9 mouse cellular contexts compared by ENCODE assay signal in the genomic region with DNA sequence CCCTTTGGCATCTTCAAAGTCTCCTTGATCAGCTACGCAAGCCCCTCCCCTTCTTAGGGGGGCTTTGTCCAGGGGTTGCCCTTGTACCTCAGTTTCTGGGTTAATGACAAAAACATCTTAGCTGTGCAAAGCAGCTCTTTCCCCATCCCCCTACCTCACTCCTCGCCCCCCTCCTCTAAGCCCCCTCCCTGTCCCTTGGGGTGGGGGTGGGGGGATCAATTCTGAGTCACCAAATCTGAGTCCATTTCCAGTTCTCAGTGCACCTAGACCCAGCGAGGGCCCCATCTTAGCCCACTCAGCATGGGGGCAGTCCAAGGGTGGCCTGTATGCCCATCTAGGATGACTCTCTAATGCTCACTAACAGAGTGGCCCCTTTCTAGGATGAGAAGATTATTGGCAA. TPM values are rescaled to one million over a fixed set of nuclear protein-coding genes. Genes with fewer than 3 reads are reported as not detected.
DNase-seq lines count a peak whose midpoint lies in the region; ATAC-seq and TF ChIP-seq lines count a peak whose summit lies in the region.
"Had no signal": no experiment of that assay in that cellular context is flagged by ENCODE, and none has a peak within 500 bp of the region (broad histone marks: within the 10 kb centered on the region; RNA-seq: fewer than 3 reads in every experiment).

No protein-coding gene starts in this region.

- no peak overlapping the region for H3K27ac ChIP-seq in neural tube, embryonic 11.5 days (ENCODE audit: low read depth, low read length)
- no peak overlapping the region for H3K27ac ChIP-seq in liver, embryonic 14.5 days
- H3K27ac ChIP-seq: heart, adult 2 months had no signal

- H3K36me3 ChIP-seq in neural tube, embryonic 11.5 days (ENCODE audit: control insufficient read depth, insufficient read depth, low read length) = peaks cover 8% of the 10 kb centered on the region; the same call in 1 of the 2 replicates
- H3K36me3 ChIP-seq in liver, embryonic 14.5 days (replicated peaks; ENCODE audit: control insufficient read depth, insufficient read depth, low read depth) = no peaks in the 10 kb centered on the region

- no peaks in the 10 kb centered on the region for H3K27me3 ChIP-seq in neural tube, embryonic 11.5 days (ENCODE audit: control insufficient read depth, insufficient read depth, low read length)
- H3K27me3 ChIP-seq in liver, embryonic 14.5 days (ENCODE audit: control insufficient read depth, insufficient read depth, low read length) = no peaks in the 10 kb centered on the region; the same call in 1 of the 2 replicates

- no peak for TF ChIP-seq EP300 in liver, embryonic 14.5 days (IDR thresholded peaks at IDR 0.05; ENCODE audit: low read depth)

- no peaks in the 10 kb centered on the region for H3K9me3 ChIP-seq in neural tube, embryonic 11.5 days (ENCODE audit: control insufficient read depth, low read length)
- H3K9me3 ChIP-seq in liver, embryonic 14.5 days (ENCODE audit: control insufficient read depth, low read length) = no peaks in the 10 kb centered on the region

- ATAC-seq in cerebellum, adult (ENCODE audit: insufficient number of reproducible peaks, low FRiP score, low TSS enrichment) = no peak
- no peak for ATAC-seq in neural tube, embryonic 11.5 days (ENCODE audit: insufficient read depth, low FRiP score, low TSS enrichment)
- ATAC-seq in liver, embryonic 14.5 days (ENCODE audit: insufficient read depth) = no peak
- ATAC-seq in megakaryocyte-erythroid progenitor cell, adult 5-6 weeks (replicated peaks; ENCODE audit: low FRiP score, low TSS enrichment, poor library complexity, severe bottlenecking) = no peak

- peak; percentile 69 for DNase-seq in cerebellum, adult 9-10 months
- no peak for DNase-seq in neural tube, embryonic 11.5 days (ENCODE audit: low spot score)
- no peak for DNase-seq in neural tube, embryonic 10.5 days (ENCODE audit: extremely low spot score, low spot score)
- DNase-seq in liver, embryonic 14.5 days (ENCODE audit: low read depth in 3 of 3, low spot score in 3 of 3) = no peak
- DNase-seq in layer of hippocampus, adult 18-20 months (ENCODE audit: low spot score in 2 of 2) = no peak
- no peak for DNase-seq in spleen, adult 18-20 months

- H3K4me2 ChIP-seq in neural tube, embryonic 11.5 days (ENCODE audit: low read depth) = peak overlapping the region; percentile 88
- H3K4me2 ChIP-seq in liver, embryonic 14.5 days (ENCODE audit: low read depth) = peak overlapping the region; percentile 86

- WGBS in neural tube, embryonic 11.5 days = 48% methylated on average over 3 of the region's 3 CpGs
- WGBS in liver, embryonic 14.5 days (ENCODE audit: insufficient replicate concordance) = 78% methylated on average over 3 of the region's 3 CpGs

- peak overlapping the region; percentile 56 for H3K4me3 ChIP-seq in neural tube, embryonic 11.5 days (ENCODE audit: low read depth, low read length)
- H3K4me3 ChIP-seq in liver, embryonic 14.5 days (ENCODE audit: insufficient read depth in 1 of 2, low read depth in 2 of 2, low read length in 2 of 2) = no peak overlapping the region

- peaks cover 8% of the 10 kb centered on the region; the same call in 1 of the 2 replicates for H3K4me1 ChIP-seq in neural tube, embryonic 11.5 days (ENCODE audit: control insufficient read depth, insufficient read depth, low read length)
- peaks cover 9 to 13% of the 10 kb centered on the region in 2 experiments for H3K4me1 ChIP-seq in liver, embryonic 14.5 days (replicated peaks; ENCODE audit: control insufficient read depth in 2 of 2, insufficient read depth in 2 of 2, low read length in 1 of 2)

- peak overlapping the region; percentile 92 for H3K9ac ChIP-seq in neural tube, embryonic 11.5 days (ENCODE audit: low read length)
- no peak overlapping the region for H3K9ac ChIP-seq in liver, embryonic 14.5 days (replicated peaks)

- no peak for TF ChIP-seq CTCF in liver, embryonic 14.5 days (IDR thresholded peaks at IDR 0.05; ENCODE audit: low read depth)

RNA-seq across cellular contexts. Expression of a gene that starts 1.7 kb away (rescaled TPM):
- polyA plus RNA-seq in neural tube, embryonic 11.5 days (2014; fragmentation: Nextera tagmentation; extraction: Ambion mirVana) = 21.1 and 24.5 TPM in 2 replicates
- polyA plus RNA-seq in liver, embryonic 14.5 days (2012; rRNA removed) = 2.2 TPM in 2 replicates
- 1.7 and 2.0 TPM in 2 replicates for polyA plus RNA-seq in liver, embryonic 14.5 days (2014; fragmentation: Nextera tagmentation; extraction: Ambion mirVana)
- total RNA-seq in layer of hippocampus, adult 18-20 months (2021) = 10 to 100 TPM; 23.5 to 24.8 TPM
- 8.3 and 12.1 TPM in 2 replicates for total RNA-seq in megakaryocyte-erythroid progenitor cell, adult 5-6 weeks (2014; fragmentation: Nextera tagmentation)
- total RNA-seq in megakaryocyte-erythroid progenitor cell, adult 5-6 weeks (2017) = 1.9 and 3.2 TPM in 2 replicates

RNA-seq across cellular contexts. Expression of a gene that starts 8.0 kb away (rescaled TPM):
- 2.1 and 2.9 TPM in 2 replicates for polyA plus RNA-seq in neural tube, embryonic 11.5 days (2014; fragmentation: Nextera tagmentation; extraction: Ambion mirVana)
- 1.4 and 1.5 TPM in 2 replicates for polyA plus RNA-seq in liver, embryonic 14.5 days (2012; rRNA removed)
- polyA plus RNA-seq in liver, embryonic 14.5 days (2014; fragmentation: Nextera tagmentation; extraction: Ambion mirVana) = 1.4 and 1.6 TPM in 2 replicates
- 10 to 100 TPM; 17.4 TPM for total RNA-seq in layer of hippocampus, adult 18-20 months (2021)
- 3.8 and 5.0 TPM in 2 replicates for total RNA-seq in megakaryocyte-erythroid progenitor cell, adult 5-6 weeks (2014; fragmentation: Nextera tagmentation)
- total RNA-seq in megakaryocyte-erythroid progenitor cell, adult 5-6 weeks (2017) = 3.5 and 4.6 TPM in 2 replicates

RNA-seq across cellular contexts. Expression of a gene that starts 17.4 kb away (rescaled TPM):
- polyA plus RNA-seq in neural tube, embryonic 11.5 days (2014; fragmentation: Nextera tagmentation; extraction: Ambion mirVana) = 0.46 and 0.76 TPM in 2 replicates
- 0.02 TPM in 2 replicates for polyA plus RNA-seq in liver, embryonic 14.5 days (2012; rRNA removed)
- polyA plus RNA-seq in liver, embryonic 14.5 days (2014; fragmentation: Nextera tagmentation; extraction: Ambion mirVana) = not detected in 2 replicates
- 1 to 10 TPM; 2.8 to 3.2 TPM for total RNA-seq in layer of hippocampus, adult 18-20 months (2021)
- not detected in 2 replicates for total RNA-seq in megakaryocyte-erythroid progenitor cell, adult 5-6 weeks (2014; fragmentation: Nextera tagmentation)
- not detected in 2 replicates for total RNA-seq in megakaryocyte-erythroid progenitor cell, adult 5-6 weeks (2017)

RNA-seq across cellular contexts. Expression of a gene that starts 22.9 kb away (rescaled TPM):
- 6.5 and 7.2 TPM in 2 replicates for polyA plus RNA-seq in neural tube, embryonic 11.5 days (2014; fragmentation: Nextera tagmentation; extraction: Ambion mirVana)
- 0.45 and 0.60 TPM in 2 replicates for polyA plus RNA-seq in liver, embryonic 14.5 days (2012; rRNA removed)
- 0.49 and 0.56 TPM in 2 replicates for polyA plus RNA-seq in liver, embryonic 14.5 days (2014; fragmentation: Nextera tagmentation; extraction: Ambion mirVana)
- 10 to 100 TPM; 71.6 to 76.8 TPM for total RNA-seq in layer of hippocampus, adult 18-20 months (2021)
- total RNA-seq in megakaryocyte-erythroid progenitor cell, adult 5-6 weeks (2014; fragmentation: Nextera tagmentation) = 1.3 and 2.3 TPM in 2 replicates
- total RNA-seq in megakaryocyte-erythroid progenitor cell, adult 5-6 weeks (2017) = 0.66 and 1.9 TPM in 2 replicates

RNA-seq across cellular contexts. Expression of a gene that starts 47.7 kb away (rescaled TPM):
- polyA plus RNA-seq in neural tube, embryonic 11.5 days (2014; fragmentation: Nextera tagmentation; extraction: Ambion mirVana) = 294 and 297 TPM in 2 replicates
- 70.6 and 93.8 TPM in 2 replicates for polyA plus RNA-seq in liver, embryonic 14.5 days (2012; rRNA removed)
- 192 and 201 TPM in 2 replicates for polyA plus RNA-seq in liver, embryonic 14.5 days (2014; fragmentation: Nextera tagmentation; extraction: Ambion mirVana)
- 10 to 100 TPM; 67.2 to 69.9 TPM for total RNA-seq in layer of hippocampus, adult 18-20 months (2021)
- 223 and 248 TPM in 2 replicates for total RNA-seq in megakaryocyte-erythroid progenitor cell, adult 5-6 weeks (2014; fragmentation: Nextera tagmentation)
- 358 and 414 TPM in 2 replicates for total RNA-seq in megakaryocyte-erythroid progenitor cell, adult 5-6 weeks (2017)
